Comparison of ENCODE assay signal across 14 mouse cellular contexts in the genomic region with DNA sequence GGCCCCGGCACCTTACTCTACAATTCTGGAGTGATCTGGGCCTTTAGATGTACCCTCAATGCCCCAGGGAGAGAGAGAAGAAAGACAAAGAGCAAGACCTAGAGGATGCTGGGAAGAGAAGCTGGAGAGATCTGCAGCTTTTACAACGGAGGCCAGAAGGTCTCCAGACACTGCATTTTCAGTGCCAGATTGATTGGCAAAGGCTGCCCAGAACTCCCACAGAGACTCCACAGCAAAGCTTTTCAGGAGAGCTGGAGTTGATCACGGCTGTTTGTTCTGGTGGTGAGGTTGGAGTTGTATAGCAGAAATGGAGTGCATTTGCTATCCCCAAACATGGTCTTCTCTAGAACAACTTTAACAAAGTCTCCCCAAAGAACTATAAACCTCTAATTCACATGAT.
A peak's percentile ranks its signal among the peaks of the same experiment; 100 is the strongest.
DNase-seq lines count a peak whose midpoint lies in the region.
"Had no signal": no experiment of that assay in that cellular context is flagged by ENCODE, and none has a peak within 500 bp of the region (broad histone marks: within the 10 kb centered on the region; RNA-seq: fewer than 3 reads in every experiment).

No protein-coding gene starts in this region.

- intact Hi-C loops in heart, postnatal 14 days (cut with DNase I): no loop called here

- peak; percentile 41 for DNase-seq in heart, adult 11 months
- no peak for DNase-seq in heart, postnatal 14 days
- peak; percentile 21 for DNase-seq in cerebellum, adult 11-12 months
- peak; percentile 47 for DNase-seq in cerebellum, adult 9-10 months
- peak; percentile 21 to 27 for DNase-seq in cerebellum, postnatal 36 days
- no peak for DNase-seq in layer of hippocampus, postnatal 36 days
- DNase-seq in yolk sac, embryonic 10.5 days (ENCODE audit: low spot score): no peak
- DNase-seq: gastrocnemius, postnatal 14 days; heart, adult 18-20 months; heart, postnatal 4 days; kidney, adult 9 months; kidney, postnatal 10 days; lung, postnatal 36 days; right cerebral cortex, postnatal 4 days had no signal

Comparison
In these comparisons a context has a peak if more than half of its experiments do, and no peak if none do; other contexts are left out.
1. DNase-seq: peak in heart, adult 11 months (single experiment), cerebellum, adult 11-12 months (single experiment), cerebellum, adult 9-10 months (single experiment) and cerebellum, postnatal 36 days (2 of 2); none in heart, postnatal 14 days (0 of 2), layer of hippocampus, postnatal 36 days (0 of 2) and yolk sac, embryonic 10.5 days (single experiment).